Mouse (Mus musculus) lung, embryonic 15.5 days (tissue): ENCODE results near the gene Lrrc29. TPM values are rescaled to one million over a fixed set of nuclear protein-coding genes. Genes with fewer than 3 reads are reported as not detected.
"Not testable (repeated sequence)": the region's sequence is repeated elsewhere in the genome, so short reads cannot be mapped to it uniquely, and the experiment has no call there.

ENCODE experiments used
- ATAC-seq: fragments of 200-750 bp; cut with Nextera tagmentation; 2 replicates; pipeline ENCODE4 v1.8.0; 2017; ENCODE audit warnings: moderate number of reproducible peaks, borderline replicate concordance; ENCODE audit not compliant: low FRiP score, low TSS enrichment; ENCODE audit errors: extremely low read depth
- H3K27ac ChIP-seq: fragments of 300-500 bp; sonication (generic); 2 replicates; pipeline ENCODE4 v1.5.1; 2015; ENCODE audit warnings: moderate library complexity, mild to moderate bottlenecking, inconsistent platforms
- H3K27me3 ChIP-seq: fragments of 300-500 bp; sonication (generic); 2 replicates; pipeline ENCODE4 v1.6.1; 2015; ENCODE audit warnings: inconsistent platforms
- H3K36me3 ChIP-seq: fragments of 300-500 bp; sonication (generic); 2 replicates; pipeline ENCODE4 v1.6.1; 2015; ENCODE audit warnings: inconsistent platforms
- H3K4me1 ChIP-seq: fragments of 300-500 bp; sonication (generic); 2 replicates; pipeline ENCODE4 v1.6.1; 2015; ENCODE audit warnings: inconsistent platforms
- H3K4me2 ChIP-seq: fragments of 300-500 bp; sonication (generic); 2 replicates; pipeline ENCODE4 v1.6.1; 2015; ENCODE audit warnings: inconsistent platforms, mild to moderate bottlenecking, moderate library complexity
- H3K4me3 ChIP-seq: fragments of 300-500 bp; sonication (generic); 2 replicates; pipeline ENCODE4 v1.5.1; 2015; ENCODE audit warnings: mild to moderate bottlenecking, inconsistent platforms
- H3K9ac ChIP-seq: fragments of 300-500 bp; sonication (generic); 2 replicates; pipeline ENCODE4 v1.6.1; 2015; ENCODE audit warnings: inconsistent platforms
- H3K9me3 ChIP-seq: fragments of 300-500 bp; sonication (generic); 2 replicates; pipeline ENCODE4 v1.6.1; 2016; ENCODE audit warnings: inconsistent platforms
- WGBS: fragments of 180-500 bp; shearing (Covaris S2); methylation state at CpG from one replicate; pipeline ENCODE4 v1.1.7; 2015; 5-methylcytosine and 5-hydroxymethylcytosine counted together
- polyA plus RNA-seq: library from polyadenylated mRNA; unstranded; fragments of >200 nt; fragmentation: Nextera tagmentation; extraction: Ambion mirVana; gene quantifications from 2 replicates; pipeline ENCODE4 v1.2.1, GENCODE M21; 2015

The Lrrc29 gene
- polyA plus RNA-seq, 1 experiment from 2014 or later: 2.8 TPM

- 71% methylated on average over 19 of the region's 19 CpGs for WGBS
- Histone ChIP-seq H3K27me3 (peaks cover 12% of the 10 kb centered on the region), H3K4me1 (peaks cover 41% of the 10 kb centered on the region), H3K9ac (no peak overlapping the region), H3K36me3 (no peaks in the 10 kb centered on the region), H3K27ac (no peak overlapping the region), H3K4me3 (no peak overlapping the region), H3K4me2 (peak overlapping the region; percentile 22; the same call in 1 of the 2 replicates), H3K9me3 (no peaks in the 10 kb centered on the region)
- ATAC-seq: no peak
These were observed 32.7 kb downstream of the Lrrc29 start for GRCm38 (mm10) chr8:105293405-105293804.

GRCm38 (mm10) chr8:105292471-105292870 is 33.6 kb downstream of the Lrrc29 start:
- no peaks in the 10 kb centered on the region for H3K36me3 ChIP-seq
- no peak overlapping the region for H3K4me3 ChIP-seq
- no peak overlapping the region for H3K27ac ChIP-seq
- ATAC-seq: no peak
- 67% methylated on average over 7 of the region's 7 CpGs for WGBS
- H3K27me3 ChIP-seq: peaks cover 12% of the 10 kb centered on the region
- H3K4me2 ChIP-seq: no peak overlapping the region
- H3K9ac ChIP-seq: no peak overlapping the region
- peaks cover 44% of the 10 kb centered on the region for H3K4me1 ChIP-seq
- no peaks in the 10 kb centered on the region for H3K9me3 ChIP-seq

- H3K9ac ChIP-seq, H3K4me2 ChIP-seq, ATAC-seq, H3K4me3 ChIP-seq, H3K27ac ChIP-seq, H3K36me3 ChIP-seq, H3K9me3 ChIP-seq: not testable (repeated sequence)
- H3K4me1 ChIP-seq: peaks cover 39% of the 10 kb centered on the region
- 58% methylated on average over 3 of the region's 3 CpGs for WGBS
- peaks cover 12% of the 10 kb centered on the region for H3K27me3 ChIP-seq
These were observed 34.3 kb downstream of the Lrrc29 start for GRCm38 (mm10) chr8:105291802-105292201.

- H3K9ac ChIP-seq, H3K27ac ChIP-seq, H3K36me3 ChIP-seq, H3K4me3 ChIP-seq, ATAC-seq, H3K4me2 ChIP-seq, H3K9me3 ChIP-seq: not testable (repeated sequence)
- peaks cover 12% of the 10 kb centered on the region for H3K27me3 ChIP-seq
- WGBS: 80% methylated on average over 8 of the region's 8 CpGs
- H3K4me1 ChIP-seq: peaks cover 34% of the 10 kb centered on the region
These were observed 34.7 kb downstream of the Lrrc29 start for GRCm38 (mm10) chr8:105291364-105291763.

GRCm38 (mm10) chr8:105290554-105291314 is 35.3 kb downstream of the Lrrc29 start:
- ATAC-seq: no peak
- Histone ChIP-seq H3K4me2 (peak overlapping the region; percentile 88), H3K27ac (no peak overlapping the region), H3K4me1 (peaks cover 32% of the 10 kb centered on the region), H3K27me3 (peaks cover 12% of the 10 kb centered on the region), H3K9ac (no peak overlapping the region), H3K36me3 (no peaks in the 10 kb centered on the region), H3K4me3 (peak overlapping the region; percentile 56), H3K9me3 (no peaks in the 10 kb centered on the region)
- WGBS: 7% methylated on average over 31 of the region's 31 CpGs

- peak within 1 kb of the TSS; percentile 65 for H3K27ac ChIP-seq
- peak within 1 kb of the TSS; percentile 56 for H3K4me3 ChIP-seq
- peaks cover 34% of the 10 kb centered on the region for H3K4me1 ChIP-seq
- H3K27me3 ChIP-seq: peaks cover 12% of the 10 kb centered on the region
- 3% methylated on average over 43 of the region's 43 CpGs for WGBS
- no peaks in the 10 kb centered on the region for H3K36me3 ChIP-seq
- peak; percentile 31 for ATAC-seq
- H3K4me2 ChIP-seq: peak within 1 kb of the TSS; percentile 88
- H3K9ac ChIP-seq: peak within 1 kb of the TSS; percentile 50
- H3K9me3 ChIP-seq: no peaks in the 10 kb centered on the region
These were observed 36.1 kb downstream of the Lrrc29 start, which contains the start of gene 4931428F04Rik for GRCm38 (mm10) chr8:105289805-105290460. Gene 4931428F04Rik (minus strand): TSS chr8:105289864.

GRCm38 (mm10) chr8:105288958-105289732 is 36.9 kb downstream of the Lrrc29 start:
- no peaks in the 10 kb centered on the region for H3K36me3 ChIP-seq
- peaks cover 12% of the 10 kb centered on the region for H3K27me3 ChIP-seq
- peaks cover 34% of the 10 kb centered on the region for H3K4me1 ChIP-seq
- no peaks in the 10 kb centered on the region for H3K9me3 ChIP-seq
- peak overlapping the region; percentile 50 for H3K9ac ChIP-seq
- ATAC-seq: peak; percentile 91
- WGBS: under 1% methylated on average over 53 of the region's 53 CpGs
- H3K27ac ChIP-seq: peak overlapping the region; percentile 65
- H3K4me2 ChIP-seq: peak overlapping the region; percentile 88
- peak overlapping the region; percentile 56 for H3K4me3 ChIP-seq

- Histone ChIP-seq H3K36me3 (no peaks in the 10 kb centered on the region), H3K4me1 (peaks cover 33% of the 10 kb centered on the region), H3K27me3 (peaks cover 12% of the 10 kb centered on the region), H3K27ac (no peak overlapping the region), H3K4me3 (peak overlapping the region; percentile 56; the same call in 1 of the 2 replicates), H3K4me2 (peak overlapping the region; percentile 88), H3K9ac (no peak overlapping the region), H3K9me3 (no peaks in the 10 kb centered on the region)
- no peak for ATAC-seq
- 86% methylated on average over 5 of the region's 5 CpGs for WGBS
These were observed 37.8 kb downstream of the Lrrc29 start for GRCm38 (mm10) chr8:105288231-105288630.

GRCm38 (mm10) chr8:105286907-105287306 is 39.2 kb downstream of the Lrrc29 start:
- Histone ChIP-seq H3K9ac (no peak overlapping the region), H3K4me2 (no peak overlapping the region), H3K9me3 (no peaks in the 10 kb centered on the region), H3K36me3 (no peaks in the 10 kb centered on the region), H3K4me3 (no peak overlapping the region), H3K27ac (no peak overlapping the region), H3K4me1 (peaks cover 43% of the 10 kb centered on the region), H3K27me3 (peaks cover 12% of the 10 kb centered on the region)
- ATAC-seq: no peak
- WGBS: 81% methylated on average over 4 of the region's 4 CpGs

GRCm38 (mm10) chr8:105285514-105285913 is 40.6 kb downstream of the Lrrc29 start:
- ATAC-seq: no peak
- Histone ChIP-seq H3K27ac (no peak overlapping the region), H3K4me2 (no peak overlapping the region), H3K4me1 (peaks cover 44% of the 10 kb centered on the region), H3K27me3 (peaks cover 10% of the 10 kb centered on the region), H3K4me3 (no peak overlapping the region), H3K9me3 (no peaks in the 10 kb centered on the region), H3K9ac (no peak overlapping the region), H3K36me3 (0 out of 2 replicates have a peak, but pooled peaks cover 4% of the 10 kb centered on the region)
- WGBS: 40% methylated on average over 12 of the region's 12 CpGs

GRCm38 (mm10) chr8:105283074-105283473 is 43.0 kb downstream of the Lrrc29 start:
- peaks cover 32% of the 10 kb centered on the region for H3K4me1 ChIP-seq
- no peak overlapping the region for H3K4me3 ChIP-seq
- ATAC-seq: peak; percentile 53
- no peak overlapping the region for H3K4me2 ChIP-seq
- no peaks in the 10 kb centered on the region for H3K9me3 ChIP-seq
- no peak overlapping the region for H3K27ac ChIP-seq
- WGBS: 43% methylated on average over 23 of the region's 23 CpGs
- H3K9ac ChIP-seq: no peak overlapping the region
- 0 out of 2 replicates have a peak, but pooled peaks cover 4% of the 10 kb centered on the region for H3K36me3 ChIP-seq
- H3K27me3 ChIP-seq: peaks cover 25% of the 10 kb centered on the region
